Mouse (Mus musculus): ENCODE results near the gene Capn7.

DNA sequence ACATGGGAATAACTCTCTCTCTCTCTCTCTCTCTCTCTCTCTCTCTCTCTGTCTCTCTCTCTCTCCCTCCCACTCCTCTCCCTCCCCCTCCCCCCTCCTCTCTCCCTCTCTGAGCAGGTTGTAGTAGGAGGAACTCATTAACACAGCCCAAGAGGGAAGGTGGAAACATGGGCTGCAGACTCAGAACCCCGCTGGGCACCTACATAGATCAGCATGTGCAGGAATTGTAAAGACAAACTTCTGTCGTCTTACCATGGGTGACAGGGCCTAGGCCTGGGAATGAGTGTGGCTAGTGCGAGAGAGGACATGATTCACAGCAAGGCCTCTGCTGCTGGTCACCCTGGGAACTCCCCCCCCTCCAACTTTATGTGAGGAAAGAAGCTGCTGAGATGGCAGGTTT lies 14.2 kb upstream of the Capn7 start:
- no peak for TF ChIP-seq ZC3H11A (IDR thresholded peaks at IDR 0.05; ENCODE audit: borderline replicate concordance, low read depth, low read length)
- no peak for TF ChIP-seq ZNF384 (IDR thresholded peaks at IDR 0.05; ENCODE audit: low read depth, low read length)
- TF ChIP-seq MAFK (IDR thresholded peaks at IDR 0.05; ENCODE audit: insufficient read depth, low read depth, low read length) = no peak

All from ES-E14 (cell line).